Mouse (Mus musculus): ENCODE measurements around the gene Slc6a21. TPM values are rescaled to one million over a fixed set of nuclear protein-coding genes. Genes with fewer than 3 reads are reported as not detected.

The Slc6a21 gene
- polyA plus RNA-seq, 1 experiment = 0.08 TPM

DNA sequence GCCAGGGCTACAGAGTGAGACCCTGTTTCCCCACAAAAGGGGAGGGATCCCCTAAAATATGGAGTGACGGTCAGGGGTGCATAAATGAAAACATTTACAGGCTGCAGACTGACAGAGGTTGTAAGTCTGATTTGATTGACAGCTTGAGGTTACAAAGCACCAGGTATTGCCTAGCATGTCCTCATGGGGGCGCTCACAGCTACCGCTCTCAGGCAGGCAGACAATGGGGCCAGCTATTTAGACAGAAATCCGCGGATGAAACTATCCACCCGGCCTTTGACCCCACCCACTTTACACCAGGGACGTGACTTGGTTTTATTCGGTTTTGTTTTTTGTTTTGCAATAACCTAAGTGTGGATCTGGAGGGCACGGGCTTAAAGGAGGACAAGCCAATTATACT lies 32.1 kb downstream of the Slc6a21 start:
- H3K27ac ChIP-seq (ENCODE audit: insufficient read depth, low read length) = no peak overlapping the region
- H3K4me3 ChIP-seq (ENCODE audit: insufficient read depth, low read length) = no peak overlapping the region
- H3K4me1 ChIP-seq (ENCODE audit: control insufficient read depth, insufficient read depth, low read length) = no peaks in the 10 kb centered on the region
- no peak for TF ChIP-seq POLR2A (IDR thresholded peaks at IDR 0.05; ENCODE audit: extremely low read depth, insufficient read depth, low read length)
- TF ChIP-seq CTCF (IDR thresholded peaks at IDR 0.05; ENCODE audit: extremely low read depth, insufficient read depth, low read length) = peak; percentile 64

DNA sequence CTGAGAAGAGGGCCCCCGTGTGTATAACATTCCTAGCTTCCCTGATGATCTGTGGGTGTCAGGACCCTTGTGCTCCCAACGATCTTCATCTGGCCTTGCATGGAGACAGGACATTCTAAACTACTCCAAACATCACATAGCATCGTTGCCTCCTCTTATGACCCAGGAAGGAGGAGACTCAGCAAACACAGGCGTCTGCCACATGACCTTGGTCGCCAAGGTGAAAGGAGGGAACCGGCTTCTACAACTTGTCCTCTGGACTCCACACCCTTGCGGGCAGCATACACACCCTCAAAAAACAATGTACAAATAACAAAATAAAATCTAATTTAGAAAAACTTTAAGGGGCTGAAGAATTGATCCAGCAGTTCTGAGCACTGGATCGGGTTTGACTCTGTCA lies 34.7 kb downstream of the Slc6a21 start:
- Histone ChIP-seq H3K4me1 (ENCODE audit: control insufficient read depth, insufficient read depth, low read length) (peaks cover 3% of the 10 kb centered on the region; the same call in 1 of the 2 replicates), H3K4me3 (ENCODE audit: insufficient read depth, low read length) (no peak overlapping the region), H3K27ac (ENCODE audit: insufficient read depth, low read length) (no peak overlapping the region)
- TF ChIP-seq CTCF (IDR thresholded peaks at IDR 0.05; ENCODE audit: extremely low read depth, insufficient read depth, low read length) = no peak
- no peak for TF ChIP-seq POLR2A (IDR thresholded peaks at IDR 0.05; ENCODE audit: extremely low read depth, insufficient read depth, low read length)

DNA sequence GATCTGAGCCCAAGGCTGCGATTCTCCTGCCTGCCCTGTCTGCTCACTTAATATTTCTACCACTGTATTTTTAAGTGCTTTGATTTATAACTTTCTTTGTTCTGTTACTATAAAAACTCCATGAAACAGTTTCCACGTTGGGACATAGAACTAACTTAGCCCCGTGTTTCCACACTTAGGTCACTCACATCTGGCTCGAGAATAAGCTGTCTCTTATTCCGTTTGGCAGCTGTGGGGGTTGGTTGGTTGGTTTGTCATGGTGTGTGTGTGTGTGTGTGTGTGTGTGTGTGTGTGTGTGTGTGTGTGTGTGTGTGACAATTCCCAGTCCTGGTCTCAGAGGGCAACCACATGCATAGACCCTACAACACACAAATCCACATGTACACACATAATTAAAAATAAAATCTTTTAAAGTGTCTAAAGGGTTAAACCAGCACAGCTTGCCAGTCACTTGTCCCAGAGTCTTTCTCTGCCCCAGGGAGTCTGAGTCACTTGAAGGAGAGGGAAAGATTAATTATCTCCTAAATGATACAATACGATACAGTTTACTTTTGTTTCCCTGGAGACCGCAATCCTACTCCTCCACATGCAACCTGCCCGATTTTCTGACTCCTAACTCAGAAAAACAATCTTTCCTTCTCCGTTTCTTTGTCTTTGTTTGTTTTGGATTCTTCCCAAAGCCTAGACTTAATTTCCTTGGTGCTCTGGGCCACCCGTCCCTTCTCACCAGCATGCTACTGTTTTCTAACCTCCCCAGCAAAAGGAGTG lies 35.6 kb downstream of the Slc6a21 start:
- Histone ChIP-seq H3K4me1 (ENCODE audit: control insufficient read depth, insufficient read depth, low read length) (peaks cover 3% of the 10 kb centered on the region; the same call in 1 of the 2 replicates), H3K4me3 (ENCODE audit: insufficient read depth, low read length) (no peak overlapping the region), H3K27ac (ENCODE audit: insufficient read depth, low read length) (no peak overlapping the region)
- TF ChIP-seq POLR2A (IDR thresholded peaks at IDR 0.05; ENCODE audit: extremely low read depth, insufficient read depth, low read length) = no peak
- no peak for TF ChIP-seq CTCF (IDR thresholded peaks at IDR 0.05; ENCODE audit: extremely low read depth, insufficient read depth, low read length)

DNA sequence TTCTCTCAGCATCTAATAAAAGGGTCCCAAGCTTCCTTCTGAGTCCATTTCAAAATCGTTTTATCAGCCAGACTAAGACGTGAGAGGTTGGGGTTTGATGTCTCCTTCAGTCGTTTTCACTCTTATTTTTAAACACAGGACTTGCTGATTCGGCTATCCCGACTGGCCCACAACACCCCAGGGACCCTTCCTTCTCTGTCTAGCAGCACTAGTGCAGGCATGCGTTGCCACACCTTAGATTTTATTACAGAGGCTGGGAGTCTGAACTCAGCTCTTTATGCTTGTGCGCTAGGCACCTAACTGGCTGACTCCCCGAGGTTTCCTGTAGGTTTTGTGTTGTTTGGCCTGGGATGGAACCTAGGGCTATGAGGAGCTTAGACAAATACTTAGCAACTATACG lies 36.2 kb downstream of the Slc6a21 start:
- Histone ChIP-seq H3K4me3 (ENCODE audit: insufficient read depth, low read length) (no peak overlapping the region), H3K27ac (ENCODE audit: insufficient read depth, low read length) (no peak overlapping the region), H3K4me1 (ENCODE audit: control insufficient read depth, insufficient read depth, low read length) (peaks cover 3% of the 10 kb centered on the region; the same call in 1 of the 2 replicates)
- TF ChIP-seq CTCF (IDR thresholded peaks at IDR 0.05; ENCODE audit: extremely low read depth, insufficient read depth, low read length) (no peak), POLR2A (IDR thresholded peaks at IDR 0.05; ENCODE audit: extremely low read depth, insufficient read depth, low read length) (no peak)

DNA sequence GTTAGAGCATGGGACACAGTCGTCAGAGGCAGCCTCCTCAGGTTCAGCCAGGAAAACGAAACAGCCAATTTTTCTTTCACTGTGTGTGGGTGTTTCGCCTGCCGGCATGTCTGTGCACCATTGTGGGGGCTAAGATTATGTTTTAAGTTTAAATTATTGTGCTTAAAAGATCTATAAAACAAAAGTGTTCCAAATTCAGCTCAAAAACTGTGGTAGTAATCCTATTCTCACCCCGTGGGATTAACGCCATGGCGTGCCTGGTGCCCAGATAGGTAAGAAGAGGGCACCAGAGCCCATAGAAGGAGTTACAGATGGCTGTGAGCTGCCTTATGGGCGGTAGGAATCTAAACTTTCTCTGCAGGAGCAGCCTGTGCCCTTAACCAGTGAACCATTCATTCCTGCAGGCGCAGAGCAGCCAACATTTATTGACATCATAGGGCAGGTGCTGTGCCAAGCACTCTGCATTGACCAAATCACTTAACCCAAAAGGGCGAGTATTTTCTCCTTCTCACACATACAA lies 37.9 kb downstream of the Slc6a21 start:
- 0 out of 2 replicates have a peak overlapping the region, but pooled peaks have one; percentile 29 for H3K27ac ChIP-seq (ENCODE audit: insufficient read depth, low read length)

DNA sequence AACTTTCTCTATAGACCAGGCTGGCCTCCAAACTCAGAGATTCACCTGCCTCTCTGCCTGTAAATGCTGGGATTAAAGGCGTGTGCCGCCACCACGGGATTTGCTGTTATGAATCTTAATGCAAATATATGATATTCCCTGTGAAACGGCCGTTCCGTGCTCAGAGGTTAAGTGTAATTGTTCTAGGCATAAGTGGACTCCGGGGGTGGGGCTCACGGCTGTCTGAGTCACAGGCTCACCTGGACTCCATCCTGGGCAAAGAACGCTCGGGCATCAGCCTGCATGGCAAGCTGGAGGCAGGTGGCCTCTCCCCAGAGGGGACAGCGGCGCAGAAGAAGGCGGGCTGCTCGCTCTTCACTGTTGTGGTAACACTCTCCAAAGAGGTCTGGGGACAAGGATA lies 39.2 kb downstream of the Slc6a21 start:
- Histone ChIP-seq H3K4me1 (ENCODE audit: control insufficient read depth, insufficient read depth, low read length) (peaks cover 3% of the 10 kb centered on the region; the same call in 1 of the 2 replicates), H3K4me3 (ENCODE audit: insufficient read depth, low read length) (no peak overlapping the region), H3K27ac (ENCODE audit: insufficient read depth, low read length) (no peak overlapping the region)
- no peak for TF ChIP-seq CTCF (IDR thresholded peaks at IDR 0.05; ENCODE audit: extremely low read depth, insufficient read depth, low read length)
- TF ChIP-seq POLR2A (IDR thresholded peaks at IDR 0.05; ENCODE audit: extremely low read depth, insufficient read depth, low read length) = no peak

More for the DNA sequence above, 37.9 kb downstream of the Slc6a21 start:
- Histone ChIP-seq H3K4me1 (ENCODE audit: control insufficient read depth, insufficient read depth, low read length) (peaks cover 3% of the 10 kb centered on the region; the same call in 1 of the 2 replicates), H3K4me3 (ENCODE audit: insufficient read depth, low read length) (no peak overlapping the region)
- TF ChIP-seq POLR2A (IDR thresholded peaks at IDR 0.05; ENCODE audit: extremely low read depth, insufficient read depth, low read length) (no peak), CTCF (IDR thresholded peaks at IDR 0.05; ENCODE audit: extremely low read depth, insufficient read depth, low read length) (no peak)

DNA sequence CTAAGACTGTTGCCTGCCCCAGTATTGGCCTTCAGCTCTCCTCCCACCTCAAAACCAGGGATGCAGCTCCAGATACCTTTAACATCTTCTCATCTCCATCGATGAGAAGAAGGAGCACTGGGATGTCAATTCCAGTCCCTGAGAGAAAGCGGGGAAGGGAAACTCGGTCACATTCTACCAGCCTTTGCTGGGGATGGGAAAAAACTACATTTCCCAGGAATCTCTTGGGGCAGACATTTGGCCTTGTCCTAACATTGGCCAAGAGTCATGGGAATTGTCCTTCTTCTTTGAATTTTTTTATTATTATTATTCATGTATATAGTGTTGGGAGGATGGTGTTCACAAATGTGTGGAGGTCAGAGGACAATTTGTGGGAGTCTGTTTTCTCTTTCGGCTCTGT lies 44.9 kb downstream of the Slc6a21 start:
- Histone ChIP-seq H3K4me1 (ENCODE audit: control insufficient read depth, insufficient read depth, low read length) (no peaks in the 10 kb centered on the region), H3K4me3 (ENCODE audit: insufficient read depth, low read length) (no peak overlapping the region), H3K27ac (ENCODE audit: insufficient read depth, low read length) (no peak overlapping the region)
- TF ChIP-seq POLR2A (IDR thresholded peaks at IDR 0.05; ENCODE audit: extremely low read depth, insufficient read depth, low read length) (no peak), CTCF (IDR thresholded peaks at IDR 0.05; ENCODE audit: extremely low read depth, insufficient read depth, low read length) (no peak)

DNA sequence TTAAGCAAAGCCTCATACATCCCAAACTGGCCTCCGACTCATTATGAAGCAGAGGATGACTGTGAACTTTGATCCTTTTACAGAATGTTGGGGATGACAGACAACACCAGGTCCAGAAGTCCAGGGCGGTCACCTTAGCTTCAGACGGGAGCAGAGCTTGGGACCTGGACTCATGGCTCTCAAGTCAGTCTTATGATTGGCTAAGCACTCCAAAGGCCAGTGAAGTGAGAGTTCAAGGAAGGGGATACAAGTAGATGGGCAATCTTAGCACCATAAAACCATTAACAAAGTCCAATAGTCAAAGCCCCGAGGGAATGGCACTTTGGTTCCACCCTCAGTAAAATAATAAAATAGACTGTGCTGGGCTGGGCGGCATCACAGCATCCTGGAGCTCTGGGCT lies 45.8 kb downstream of the Slc6a21 start:
- H3K27ac ChIP-seq (ENCODE audit: insufficient read depth, low read length) = no peak overlapping the region
- no peak for TF ChIP-seq CTCF (IDR thresholded peaks at IDR 0.05; ENCODE audit: extremely low read depth, insufficient read depth, low read length)
- TF ChIP-seq POLR2A (IDR thresholded peaks at IDR 0.05; ENCODE audit: extremely low read depth, insufficient read depth, low read length) = no peak
- no peak overlapping the region for H3K4me3 ChIP-seq (ENCODE audit: insufficient read depth, low read length)
- H3K4me1 ChIP-seq (ENCODE audit: control insufficient read depth, insufficient read depth, low read length) = no peaks in the 10 kb centered on the region

DNA sequence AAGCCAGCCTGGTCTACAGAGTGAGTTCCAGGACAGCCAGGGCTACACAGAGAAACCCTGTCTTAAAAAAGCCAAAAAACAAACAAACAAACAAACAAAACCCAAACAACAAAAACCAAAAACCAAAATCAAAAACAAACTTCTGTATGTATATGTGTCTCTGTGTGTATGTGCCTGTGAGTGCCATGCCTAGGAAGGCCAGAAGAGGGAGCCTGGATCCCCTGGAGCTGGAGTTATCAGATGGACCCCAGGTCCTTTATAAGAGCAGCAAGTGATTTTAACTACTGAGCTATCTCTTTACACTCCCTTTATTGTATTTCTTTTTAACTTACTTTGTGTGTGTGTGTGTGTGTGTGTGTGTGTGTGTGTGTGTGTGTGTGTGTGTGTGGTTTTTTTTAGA lies 48.5 kb downstream of the Slc6a21 start:
- Histone ChIP-seq H3K4me1 (ENCODE audit: control insufficient read depth, insufficient read depth, low read length) (no peaks in the 10 kb centered on the region), H3K27ac (ENCODE audit: insufficient read depth, low read length) (no peak overlapping the region), H3K4me3 (ENCODE audit: insufficient read depth, low read length) (no peak overlapping the region)
- no peak for TF ChIP-seq CTCF (IDR thresholded peaks at IDR 0.05; ENCODE audit: extremely low read depth, insufficient read depth, low read length)
- no peak for TF ChIP-seq POLR2A (IDR thresholded peaks at IDR 0.05; ENCODE audit: extremely low read depth, insufficient read depth, low read length)

All from cortical plate, adult 2 months (tissue).